Mouse (Mus musculus) lung, adult 2 months (tissue): ENCODE measurements around the gene Hip1r.

ENCODE experiments used
- CTCF ChIP-seq: fragments of 200-500 bp; IDR thresholded peaks from 2 replicates; pipeline ENCODE4 v1.5.1; 2011; ENCODE audit warnings: mild to moderate bottlenecking, low read length, control low read depth; ENCODE audit not compliant: insufficient read depth
- POLR2A ChIP-seq: fragments of 200-500 bp; IDR thresholded peaks from 2 replicates; pipeline ENCODE4 v1.6.1; 2011; ENCODE audit warnings: low read depth, mild to moderate bottlenecking, control low read depth, low read length, borderline replicate concordance; ENCODE audit errors: extremely low read depth

DNA sequence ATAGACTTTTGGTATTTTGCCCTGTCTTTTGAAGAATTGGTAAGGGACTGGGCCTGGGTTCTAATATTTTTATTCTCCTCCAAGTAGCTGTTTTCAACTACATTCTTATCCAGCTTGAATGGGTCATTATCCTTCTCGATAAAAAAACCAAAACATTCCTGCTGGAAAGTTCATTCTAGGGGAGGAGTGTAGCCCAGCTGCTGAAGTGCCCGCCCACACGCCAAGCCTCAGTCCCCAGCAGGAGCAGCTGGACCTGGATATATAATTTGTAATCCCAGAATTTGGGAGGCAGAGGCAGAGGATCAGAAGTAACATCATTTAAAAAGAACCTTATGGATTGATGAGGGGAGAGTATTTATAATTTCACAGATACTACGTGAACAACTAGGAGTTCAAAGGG is 26.9 kb upstream of the Hip1r start:
- no peak for TF ChIP-seq CTCF
- no peak for TF ChIP-seq POLR2A
